Mouse (Mus musculus): ENCODE measurements around the gene Wdr24. TPM values are rescaled to one million over a fixed set of nuclear protein-coding genes. Genes with fewer than 3 reads are reported as not detected.
"Not testable (repeated sequence)": the region's sequence is repeated elsewhere in the genome, so short reads cannot be mapped to it uniquely, and the experiment has no call there.

Wdr24 gene
- polyA plus RNA-seq, 1 experiment from 2014 or later: 31.8 TPM

GRCm38 (mm10) chr17:25867836-25868600 lies 44.6 kb downstream of the Wdr24 start:
- Histone ChIP-seq H3K27ac (peak overlapping the region; percentile 86), H3K4me3 (replicated peaks) (peak overlapping the region; percentile 82), H3K27me3 (no peaks in the 10 kb centered on the region), H3K36me3 (peaks cover 13% of the 10 kb centered on the region), H3K9me3 (replicated peaks) (no peaks in the 10 kb centered on the region), H3K4me2 (peak overlapping the region; percentile 96), H3K9ac (peak overlapping the region; percentile 70), H3K4me1 (peaks cover 25% of the 10 kb centered on the region)
- whole genome bisulfite sequencing: under 1% methylated on average over 42 of the region's 42 CpGs
- ATAC-seq (replicated peaks; ENCODE audit: low FRiP score): peak; percentile 69

GRCm38 (mm10) chr17:25868601-25869191 lies 45.3 kb downstream of the Wdr24 start, which contains the start of gene Mcrip2:
Gene Mcrip2, minus strand, starts transcription at chr17:25868764.
- WGBS: under 1% methylated on average over 24 of the region's 24 CpGs
- peak within 1 kb of the TSS; percentile 82 for H3K4me3 ChIP-seq (replicated peaks)
- H3K27ac ChIP-seq: peak within 1 kb of the TSS; percentile 86
- ATAC-seq (replicated peaks; ENCODE audit: low FRiP score): peak; percentile 84
- peaks cover 10% of the 10 kb centered on the region for H3K36me3 ChIP-seq
- H3K4me2 ChIP-seq: peak within 1 kb of the TSS; percentile 96
- no peaks in the 10 kb centered on the region for H3K9me3 ChIP-seq (replicated peaks)
- peak within 1 kb of the TSS; percentile 70 for H3K9ac ChIP-seq
- H3K4me1 ChIP-seq: peaks cover 28% of the 10 kb centered on the region
- H3K27me3 ChIP-seq: no peaks in the 10 kb centered on the region

- Histone ChIP-seq H3K27ac (no peak overlapping the region), H3K4me2 (no peak overlapping the region), H3K4me1 (peaks cover 36% of the 10 kb centered on the region), H3K9me3 (replicated peaks) (no peaks in the 10 kb centered on the region), H3K9ac (no peak overlapping the region), H3K27me3 (no peaks in the 10 kb centered on the region), H3K36me3 (peaks cover 2% of the 10 kb centered on the region; the same call in 1 of the 2 replicates), H3K4me3 (replicated peaks) (no peak overlapping the region)
- WGBS: 88% methylated on average over 8 of the region's 8 CpGs
- ATAC-seq (replicated peaks; ENCODE audit: low FRiP score): no peak
These were observed 46.1 kb downstream of the Wdr24 start for GRCm38 (mm10) chr17:25869498-25869897.

GRCm38 (mm10) chr17:25869954-25870353 lies 46.5 kb downstream of the Wdr24 start:
- Histone ChIP-seq H3K4me1 (peaks cover 37% of the 10 kb centered on the region), H3K9me3 (replicated peaks) (no peaks in the 10 kb centered on the region), H3K27ac (no peak overlapping the region), H3K27me3 (no peaks in the 10 kb centered on the region), H3K4me2 (no peak overlapping the region), H3K36me3 (no peaks in the 10 kb centered on the region), H3K4me3 (replicated peaks) (no peak overlapping the region), H3K9ac (no peak overlapping the region)
- ATAC-seq (replicated peaks; ENCODE audit: low FRiP score): no peak
- WGBS: 92% methylated on average over 2 of the region's 2 CpGs

GRCm38 (mm10) chr17:25871566-25871965 lies 48.1 kb downstream of the Wdr24 start:
- not testable (repeated sequence) for H3K36me3 ChIP-seq; H3K27me3 ChIP-seq; H3K4me3 ChIP-seq (replicated peaks); H3K9ac ChIP-seq; H3K4me2 ChIP-seq; H3K27ac ChIP-seq; ATAC-seq (replicated peaks; ENCODE audit: low FRiP score); H3K9me3 ChIP-seq (replicated peaks)
- H3K4me1 ChIP-seq: peaks cover 43% of the 10 kb centered on the region

- no peak overlapping the region for H3K27ac ChIP-seq
- 81% methylated on average over 3 of the region's 3 CpGs for WGBS
- peaks cover 1% of the 10 kb centered on the region for H3K36me3 ChIP-seq
- H3K9ac ChIP-seq: no peak overlapping the region
- no peak for ATAC-seq (replicated peaks; ENCODE audit: low FRiP score)
- H3K9me3 ChIP-seq (replicated peaks): no peaks in the 10 kb centered on the region
- H3K4me2 ChIP-seq: no peak overlapping the region
- H3K27me3 ChIP-seq: no peaks in the 10 kb centered on the region
- H3K4me1 ChIP-seq: peaks cover 39% of the 10 kb centered on the region
- no peak overlapping the region for H3K4me3 ChIP-seq (replicated peaks)
These were observed 49.2 kb downstream of the Wdr24 start for GRCm38 (mm10) chr17:25872676-25873075.

- H3K4me3 ChIP-seq (replicated peaks): peak overlapping the region; percentile 84
- ATAC-seq (replicated peaks; ENCODE audit: low FRiP score): no peak
- peak overlapping the region; percentile 92 for H3K4me2 ChIP-seq
- H3K27me3 ChIP-seq: no peaks in the 10 kb centered on the region
- H3K36me3 ChIP-seq: peaks cover 10% of the 10 kb centered on the region
- H3K9ac ChIP-seq: no peak overlapping the region
- peaks cover 33% of the 10 kb centered on the region for H3K4me1 ChIP-seq
- WGBS: 67% methylated on average over 11 of the region's 11 CpGs
- no peaks in the 10 kb centered on the region for H3K9me3 ChIP-seq (replicated peaks)
- peak overlapping the region; percentile 96 for H3K27ac ChIP-seq
These were observed 50.1 kb downstream of the Wdr24 start for GRCm38 (mm10) chr17:25873405-25874147.

GRCm38 (mm10) chr17:25874148-25874720 lies 50.8 kb downstream of the Wdr24 start:
- no peak for ATAC-seq (replicated peaks; ENCODE audit: low FRiP score)
- peaks cover 27% of the 10 kb centered on the region for H3K4me1 ChIP-seq
- H3K27ac ChIP-seq: peak overlapping the region; percentile 96
- peak overlapping the region; percentile 92 for H3K4me2 ChIP-seq
- WGBS: 5% methylated on average over 14 of the region's 14 CpGs
- H3K9me3 ChIP-seq (replicated peaks): no peaks in the 10 kb centered on the region
- H3K9ac ChIP-seq: peak overlapping the region; percentile 77
- H3K27me3 ChIP-seq: no peaks in the 10 kb centered on the region
- peaks cover 17% of the 10 kb centered on the region for H3K36me3 ChIP-seq
- H3K4me3 ChIP-seq (replicated peaks): peak overlapping the region; percentile 84

- under 1% methylated on average over 25 of the region's 25 CpGs for WGBS
- H3K27ac ChIP-seq: peak within 1 kb of the TSS; percentile 96
These were observed 51.3 kb downstream of the Wdr24 start, which contains the start of gene Mettl26 for GRCm38 (mm10) chr17:25874721-25875170. Gene Mettl26, plus strand, starts transcription at chr17:25875074.

GRCm38 (mm10) chr17:25875171-25876136 lies 52.0 kb downstream of the Wdr24 start:
- 1% methylated on average over 59 of the region's 59 CpGs for WGBS
- H3K27ac ChIP-seq: peak overlapping the region; percentile 96
- peak overlapping the region; percentile 77 for H3K9ac ChIP-seq
- peak overlapping the region; percentile 84 for H3K4me3 ChIP-seq (replicated peaks)
- H3K4me1 ChIP-seq: peaks cover 36% of the 10 kb centered on the region
- H3K36me3 ChIP-seq: peaks cover 22% of the 10 kb centered on the region
- peak; percentile 90 for ATAC-seq (replicated peaks; ENCODE audit: low FRiP score)
- H3K27me3 ChIP-seq: no peaks in the 10 kb centered on the region
- no peaks in the 10 kb centered on the region for H3K9me3 ChIP-seq (replicated peaks)
- peak overlapping the region; percentile 92 for H3K4me2 ChIP-seq

More at GRCm38 (mm10) chr17:25874721-25875170, 51.3 kb downstream of the Wdr24 start, which contains the start of gene Mettl26:
- H3K9me3 ChIP-seq (replicated peaks): no peaks in the 10 kb centered on the region
- H3K9ac ChIP-seq: peak within 1 kb of the TSS; percentile 77
- peak; percentile 64 for ATAC-seq (replicated peaks; ENCODE audit: low FRiP score)
- H3K4me1 ChIP-seq: peaks cover 29% of the 10 kb centered on the region
- H3K4me2 ChIP-seq: peak within 1 kb of the TSS; percentile 92
- H3K36me3 ChIP-seq: peaks cover 21% of the 10 kb centered on the region
- H3K4me3 ChIP-seq (replicated peaks): peak within 1 kb of the TSS; percentile 84
- no peaks in the 10 kb centered on the region for H3K27me3 ChIP-seq

Measured in kidney, embryonic 15.5 days (tissue).